Mouse (Mus musculus) erythroid progenitor cell, adult 5-6 weeks (primary cell): Measurements from ENCODE around the gene Cyp46a1. TPM values are rescaled to one million over a fixed set of nuclear protein-coding genes. Genes with fewer than 3 reads are reported as not detected.

ENCODE experiments used
- ATAC-seq: replicated peaks from 2 replicates; pipeline ENCODE4 v1.8.0; 2016; ENCODE audit warnings: moderate number of reproducible peaks, mild to moderate bottlenecking, moderate TSS enrichment, inconsistent platforms; ENCODE audit not compliant: poor library complexity, low FRiP score, severe bottlenecking
- total RNA-seq, 2 experiments: library from RNA; stranded (forward) in 1 of 2; stranded (reverse) in 1 of 2; fragments of 150-400 nt in 1 of 2; fragments of 186-747, 209-891 nt in 1 of 2; gene quantifications; 2 replicates each; pipeline versions ENCODE4 v1.2.3 to v1.2.4; 2015 to 2017; ENCODE audit warnings: low replicate concordance in 2 of 2

The Cyp46a1 gene
- total RNA-seq, 2 experiments from 2014 or later: not detected

GRCm38 (mm10) chr12:108310041-108310440 is 24.1 kb upstream of the Cyp46a1 start:
- ATAC-seq: no peak

GRCm38 (mm10) chr12:108310456-108311027 is 23.6 kb upstream of the Cyp46a1 start:
- no peak for ATAC-seq

GRCm38 (mm10) chr12:108311741-108312290 is 22.4 kb upstream of the Cyp46a1 start:
- no peak for ATAC-seq

GRCm38 (mm10) chr12:108312432-108312851 is 21.7 kb upstream of the Cyp46a1 start:
- no peak for ATAC-seq

GRCm38 (mm10) chr12:108313244-108313772 is 20.9 kb upstream of the Cyp46a1 start:
- no peak for ATAC-seq

- ATAC-seq: no peak
Observed at GRCm38 (mm10) chr12:108315818-108316217, 18.4 kb upstream of the Cyp46a1 start.

- ATAC-seq: no peak
Observed at GRCm38 (mm10) chr12:108316655-108317054, 17.5 kb upstream of the Cyp46a1 start.

- no peak for ATAC-seq
Observed at GRCm38 (mm10) chr12:108317201-108317738, 16.9 kb upstream of the Cyp46a1 start.

GRCm38 (mm10) chr12:108317826-108318430 is 16.3 kb upstream of the Cyp46a1 start:
- ATAC-seq: no peak

GRCm38 (mm10) chr12:108318499-108318898 is 15.7 kb upstream of the Cyp46a1 start:
- ATAC-seq: no peak

- no peak for ATAC-seq
Observed at GRCm38 (mm10) chr12:108320096-108320495, 14.1 kb upstream of the Cyp46a1 start.

GRCm38 (mm10) chr12:108326401-108326800 is 7.8 kb upstream of the Cyp46a1 start:
- no peak for ATAC-seq

- ATAC-seq: no peak
Observed at GRCm38 (mm10) chr12:108327889-108328491, 6.2 kb upstream of the Cyp46a1 start.

GRCm38 (mm10) chr12:108333056-108333455 is 1.1 kb upstream of the Cyp46a1 start:
- no peak for ATAC-seq

GRCm38 (mm10) chr12:108333481-108333882 is 699 bp upstream of the Cyp46a1 start:
- ATAC-seq: no peak

GRCm38 (mm10) chr12:108334529-108334928 is 348 bp downstream of the Cyp46a1 start:
- no peak for ATAC-seq

- no peak for ATAC-seq
Observed at GRCm38 (mm10) chr12:108338572-108339190, 4.5 kb downstream of the Cyp46a1 start.

GRCm38 (mm10) chr12:108348151-108348550 is 14.0 kb downstream of the Cyp46a1 start:
- ATAC-seq: no peak

- no peak for ATAC-seq
Observed at GRCm38 (mm10) chr12:108349026-108349425, 14.8 kb downstream of the Cyp46a1 start.

- ATAC-seq: no peak
Observed at GRCm38 (mm10) chr12:108350931-108351330, 16.8 kb downstream of the Cyp46a1 start.
